Mouse (Mus musculus) intestine, embryonic 14.5 days (tissue): Measurements from ENCODE around the gene Casp7. TPM values are rescaled to one million over a fixed set of nuclear protein-coding genes. Genes with fewer than 3 reads are reported as not detected.
"Not testable (repeated sequence)": the region's sequence is repeated elsewhere in the genome, so short reads cannot be mapped to it uniquely, and the experiment has no call there.

Experiments
- ATAC-seq: fragments of 200-750 bp; cut with Nextera tagmentation; replicated peaks from 2 replicates; pipeline ENCODE4 v1.8.0; 2017; ENCODE audit warnings: low read depth, moderate number of reproducible peaks, moderate TSS enrichment, moderate library complexity; ENCODE audit not compliant: low FRiP score, low TSS enrichment
- DNase-seq: peaks from one replicate; pipeline ENCODE4 v3.0.0-alpha.2; 2018; ENCODE audit warnings: low spot score
- H3K27ac ChIP-seq: fragments of 300-500 bp; sonication (generic); 2 replicates; pipeline ENCODE4 v1.5.1; 2014; ENCODE audit warnings: low read depth, mild to moderate bottlenecking, control low read depth
- H3K27me3 ChIP-seq: fragments of 300-500 bp; sonication (generic); replicated peaks from 2 replicates; pipeline ENCODE4 v1.6.1; 2014; ENCODE audit warnings: low read length, control low read depth; ENCODE audit not compliant: control insufficient read depth, insufficient read depth
- H3K36me3 ChIP-seq: fragments of 300-500 bp; sonication (generic); 2 replicates; pipeline ENCODE4 v1.6.1; 2014; ENCODE audit warnings: low read length, control low read depth; ENCODE audit not compliant: control insufficient read depth, insufficient read depth
- H3K4me1 ChIP-seq: fragments of 300-500 bp; sonication (generic); replicated peaks from 2 replicates; pipeline ENCODE4 v1.6.1; 2014; ENCODE audit warnings: low read length, control low read depth, mixed read lengths; ENCODE audit not compliant: control insufficient read depth, insufficient read depth
- H3K4me2 ChIP-seq: fragments of 300-500 bp; sonication (generic); 2 replicates; pipeline ENCODE4 v1.6.1; 2014; ENCODE audit warnings: low read length
- H3K4me3 ChIP-seq: fragments of 300-500 bp; sonication (generic); 2 replicates; pipeline ENCODE4 v1.5.1; 2014; ENCODE audit warnings: low read depth, low read length, control low read depth, mixed read lengths
- H3K9ac ChIP-seq: fragments of 300-500 bp; sonication (generic); 2 replicates; pipeline ENCODE4 v1.6.1; 2014; ENCODE audit warnings: mild to moderate bottlenecking, low read length
- H3K9me3 ChIP-seq: fragments of 300-500 bp; sonication (generic); 2 replicates; pipeline ENCODE4 v1.6.1; 2016; ENCODE audit warnings: low read length, control low read depth; ENCODE audit not compliant: control insufficient read depth
- WGBS: fragments of 180-500 bp; shearing (Covaris S2); extraction: QIAGEN DNeasy Blood & Tissue Kit; methylation state at CpG from one replicate; pipeline ENCODE4 v1.1.7; 2014; 5-methylcytosine and 5-hydroxymethylcytosine counted together
- polyA plus RNA-seq: library from polyadenylated mRNA; unstranded; fragments of >200 nt; fragmentation: Nextera tagmentation; extraction: Ambion mirVana; gene quantifications from 2 replicates; pipeline ENCODE4 v1.2.1, GENCODE M21; 2014

Casp7 gene
- polyA plus RNA-seq = 27.1 and 30.9 TPM in 2 replicates

- peaks cover 5% of the 10 kb centered on the region; the same call in 1 of the 2 replicates for H3K4me1 ChIP-seq
- ATAC-seq (peak; percentile 56; the same call in 1 of the 2 replicates), DNase-seq (peak; percentile 89)
- peak within 1 kb of the TSS; percentile 87 for H3K27ac ChIP-seq
- no peaks in the 10 kb centered on the region for H3K36me3 ChIP-seq
- WGBS = 1% methylated on average over 73 of the region's 78 CpGs
- H3K27me3 ChIP-seq = no peaks in the 10 kb centered on the region
- no peaks in the 10 kb centered on the region for H3K9me3 ChIP-seq
- H3K4me2 ChIP-seq = peak within 1 kb of the TSS; percentile 91
- H3K4me3 ChIP-seq = peak within 1 kb of the TSS; percentile 56
- H3K9ac ChIP-seq = peak within 1 kb of the TSS; percentile 86
These were observed at the start of gene Casp7 for GRCm38 (mm10) chr19:56396669-56397621. Gene Casp7, plus strand, starts transcription at chr19:56397129.

GRCm38 (mm10) chr19:56349295-56349694 lies 47.6 kb upstream of the Casp7 start:
- Histone ChIP-seq H3K9me3 (peaks cover 4% of the 10 kb centered on the region; the same call in 1 of the 2 replicates), H3K4me3 (no peak overlapping the region), H3K9ac (no peak overlapping the region), H3K36me3 (no peaks in the 10 kb centered on the region), H3K27me3 (no peaks in the 10 kb centered on the region), H3K27ac (no peak overlapping the region), H3K4me2 (no peak overlapping the region), H3K4me1 (no peaks in the 10 kb centered on the region)
- 27% methylated on average over 6 of the region's 6 CpGs for WGBS
- ATAC-seq = no peak
- DNase-seq = no peak

- Histone ChIP-seq H3K4me3 (no peak overlapping the region), H3K36me3 (no peaks in the 10 kb centered on the region), H3K4me2 (no peak overlapping the region), H3K9me3 (peaks cover 4% of the 10 kb centered on the region; the same call in 1 of the 2 replicates), H3K27ac (no peak overlapping the region), H3K4me1 (no peaks in the 10 kb centered on the region), H3K27me3 (no peaks in the 10 kb centered on the region), H3K9ac (no peak overlapping the region)
- ATAC-seq = no peak
- WGBS = 81% methylated on average over 10 of the region's 10 CpGs
- no peak for DNase-seq
These were observed 43.2 kb upstream of the Casp7 start for GRCm38 (mm10) chr19:56353689-56354088.

GRCm38 (mm10) chr19:56355201-56355600 lies 41.7 kb upstream of the Casp7 start:
- Histone ChIP-seq H3K4me1 (no peaks in the 10 kb centered on the region), H3K36me3 (no peaks in the 10 kb centered on the region), H3K9ac (no peak overlapping the region), H3K4me3 (no peak overlapping the region), H3K27ac (no peak overlapping the region), H3K4me2 (no peak overlapping the region), H3K27me3 (no peaks in the 10 kb centered on the region), H3K9me3 (peaks cover 4% of the 10 kb centered on the region; the same call in 1 of the 2 replicates)
- ATAC-seq = no peak
- WGBS = 88% methylated on average over 12 of the region's 12 CpGs
- no peak for DNase-seq

GRCm38 (mm10) chr19:56356480-56357373 lies 40.2 kb upstream of the Casp7 start:
- Histone ChIP-seq H3K4me1 (no peaks in the 10 kb centered on the region), H3K9me3 (peaks cover 4% of the 10 kb centered on the region; the same call in 1 of the 2 replicates), H3K27ac (no peak overlapping the region), H3K9ac (0 out of 2 replicates have a peak overlapping the region, but pooled peaks have one; percentile 3), H3K27me3 (no peaks in the 10 kb centered on the region), H3K36me3 (no peaks in the 10 kb centered on the region), H3K4me3 (no peak overlapping the region), H3K4me2 (peak overlapping the region; percentile 33)
- ATAC-seq (peak; percentile 66; the same call in 1 of the 2 replicates), DNase-seq (peak; percentile 91)
- WGBS = 26% methylated on average over 17 of the region's 17 CpGs

GRCm38 (mm10) chr19:56357374-56357708 lies 39.6 kb upstream of the Casp7 start:
- not testable (repeated sequence) for H3K4me2 ChIP-seq, ATAC-seq, H3K9ac ChIP-seq, H3K36me3 ChIP-seq, DNase-seq, H3K9me3 ChIP-seq, H3K27ac ChIP-seq, H3K4me3 ChIP-seq, H3K27me3 ChIP-seq, H3K4me1 ChIP-seq
- 66% methylated on average over 2 of the region's 2 CpGs for WGBS

- DNase-seq (no peak), ATAC-seq (no peak)
- no peak overlapping the region for H3K27ac ChIP-seq
- H3K4me2 ChIP-seq = no peak overlapping the region
- H3K36me3 ChIP-seq = no peaks in the 10 kb centered on the region
- no peak overlapping the region for H3K4me3 ChIP-seq
- H3K9ac ChIP-seq = no peak overlapping the region
- 77% methylated on average over 2 of the region's 2 CpGs for WGBS
- no peaks in the 10 kb centered on the region for H3K9me3 ChIP-seq
- H3K4me1 ChIP-seq = peaks cover 2% of the 10 kb centered on the region; the same call in 1 of the 2 replicates
- no peaks in the 10 kb centered on the region for H3K27me3 ChIP-seq
These were observed 38.0 kb upstream of the Casp7 start for GRCm38 (mm10) chr19:56358890-56359289.

GRCm38 (mm10) chr19:56363721-56364460 lies 33.0 kb upstream of the Casp7 start:
- 32% methylated on average over 15 of the region's 15 CpGs for WGBS
- DNase-seq = no peak
- Histone ChIP-seq H3K4me3 (no peak overlapping the region), H3K27ac (peak overlapping the region; percentile 49), H3K4me2 (peak overlapping the region; percentile 22; the same call in 1 of the 2 replicates), H3K9me3 (no peaks in the 10 kb centered on the region), H3K4me1 (peaks cover 14% of the 10 kb centered on the region), H3K27me3 (no peaks in the 10 kb centered on the region), H3K9ac (no peak overlapping the region), H3K36me3 (no peaks in the 10 kb centered on the region)
- ATAC-seq = no peak
